Mouse (Mus musculus): ENCODE data around the gene Mdh1b. TPM values are rescaled to one million over a fixed set of nuclear protein-coding genes. Genes with fewer than 3 reads are reported as not detected.

Gene Mdh1b
- polyA plus RNA-seq (2015; fragmentation: Nextera tagmentation; extraction: Ambion mirVana): 1.7 and 3.2 TPM in 2 replicates

- peak; percentile 98 for ATAC-seq
- under 1% methylated on average over 31 of the region's 31 CpGs for WGBS
- Histone ChIP-seq H3K4me1 (ENCODE audit: insufficient read depth, low read depth, low read length) (peaks cover 3% of the 10 kb centered on the region; the same call in 1 of the 2 replicates), H3K27ac (ENCODE audit: low read length) (no peak within 1 kb of the TSS), H3K27me3 (replicated peaks; ENCODE audit: insufficient read depth, low read length) (no peaks in the 10 kb centered on the region), H3K36me3 (ENCODE audit: insufficient read depth, low read length) (no peaks in the 10 kb centered on the region), H3K9me3 (ENCODE audit: low read length) (no peaks in the 10 kb centered on the region), H3K4me2 (replicated peaks; ENCODE audit: low read depth, low read length) (peak within 1 kb of the TSS; percentile 65), H3K9ac (replicated peaks; ENCODE audit: low read depth) (peak within 1 kb of the TSS; percentile 50; the same call in 1 of the 2 replicates), H3K4me3 (ENCODE audit: low read depth, low read length) (peak within 1 kb of the TSS; percentile 61)
- DNase-seq (ENCODE audit: low spot score): peak; percentile 95
- TF ChIP-seq CTCF (IDR thresholded peaks at IDR 0.05) (no peak), EP300 (IDR thresholded peaks at IDR 0.05) (no peak)
Observed at GRCm38 (mm10) chr1:63730240-63730771, at the start of gene Mdh1b, which contains the start of gene Fastkd2. TSS of gene Mdh1b (minus strand) at chr1:63730318. TSS of gene Fastkd2 (plus strand) at chr1:63730614.

- Histone ChIP-seq H3K4me2 (replicated peaks; ENCODE audit: low read depth, low read length) (no peak overlapping the region), H3K27ac (ENCODE audit: low read length) (no peak overlapping the region), H3K27me3 (replicated peaks; ENCODE audit: insufficient read depth, low read length) (no peaks in the 10 kb centered on the region), H3K4me1 (ENCODE audit: insufficient read depth, low read depth, low read length) (no peaks in the 10 kb centered on the region), H3K9me3 (ENCODE audit: low read length) (no peaks in the 10 kb centered on the region), H3K4me3 (ENCODE audit: low read depth, low read length) (no peak overlapping the region), H3K36me3 (ENCODE audit: insufficient read depth, low read length) (no peaks in the 10 kb centered on the region), H3K9ac (replicated peaks; ENCODE audit: low read depth) (no peak overlapping the region)
- 53% methylated on average over 4 of the region's 4 CpGs for WGBS
- ATAC-seq (no peak), DNase-seq (ENCODE audit: low spot score) (no peak)
- TF ChIP-seq CTCF (IDR thresholded peaks at IDR 0.05) (no peak), EP300 (IDR thresholded peaks at IDR 0.05) (no peak)
Observed at GRCm38 (mm10) chr1:63776902-63777630, 46.9 kb upstream of the Mdh1b start.

- Histone ChIP-seq H3K9ac (replicated peaks; ENCODE audit: low read depth) (no peak overlapping the region), H3K4me2 (replicated peaks; ENCODE audit: low read depth, low read length) (no peak overlapping the region), H3K27me3 (replicated peaks; ENCODE audit: insufficient read depth, low read length) (no peaks in the 10 kb centered on the region), H3K9me3 (ENCODE audit: low read length) (no peaks in the 10 kb centered on the region), H3K4me1 (ENCODE audit: insufficient read depth, low read depth, low read length) (no peaks in the 10 kb centered on the region), H3K36me3 (ENCODE audit: insufficient read depth, low read length) (no peaks in the 10 kb centered on the region), H3K4me3 (ENCODE audit: low read depth, low read length) (no peak overlapping the region), H3K27ac (ENCODE audit: low read length) (no peak overlapping the region)
- ATAC-seq: no peak
- TF ChIP-seq EP300 (IDR thresholded peaks at IDR 0.05): no peak
- no peak for TF ChIP-seq CTCF (IDR thresholded peaks at IDR 0.05)
- WGBS: 38% methylated on average over 1 of the region's 1 CpGs
- no peak for DNase-seq (ENCODE audit: low spot score)
Observed at GRCm38 (mm10) chr1:63776396-63776795, 46.3 kb upstream of the Mdh1b start.

- no peak overlapping the region for H3K27ac ChIP-seq (ENCODE audit: low read length)
- no peak for DNase-seq (ENCODE audit: low spot score)
- H3K4me2 ChIP-seq (replicated peaks; ENCODE audit: low read depth, low read length): no peak overlapping the region
- TF ChIP-seq CTCF (IDR thresholded peaks at IDR 0.05): no peak
- no peak for TF ChIP-seq EP300 (IDR thresholded peaks at IDR 0.05)
- ATAC-seq: no peak
- H3K4me1 ChIP-seq (ENCODE audit: insufficient read depth, low read depth, low read length): no peaks in the 10 kb centered on the region
- no peak overlapping the region for H3K9ac ChIP-seq (replicated peaks; ENCODE audit: low read depth)
- H3K36me3 ChIP-seq (ENCODE audit: insufficient read depth, low read length): no peaks in the 10 kb centered on the region
- no peaks in the 10 kb centered on the region for H3K27me3 ChIP-seq (replicated peaks; ENCODE audit: insufficient read depth, low read length)
- 40% methylated on average over 7 of the region's 7 CpGs for WGBS
- no peak overlapping the region for H3K4me3 ChIP-seq (ENCODE audit: low read depth, low read length)
- H3K9me3 ChIP-seq (ENCODE audit: low read length): no peaks in the 10 kb centered on the region
Observed at GRCm38 (mm10) chr1:63770309-63770708, 40.2 kb upstream of the Mdh1b start.

- Histone ChIP-seq H3K4me2 (replicated peaks; ENCODE audit: low read depth, low read length) (no peak within 1 kb of the TSS), H3K4me3 (ENCODE audit: low read depth, low read length) (no peak within 1 kb of the TSS), H3K27ac (ENCODE audit: low read length) (no peak within 1 kb of the TSS), H3K9me3 (ENCODE audit: low read length) (no peaks in the 10 kb centered on the region), H3K4me1 (ENCODE audit: insufficient read depth, low read depth, low read length) (no peaks in the 10 kb centered on the region), H3K36me3 (ENCODE audit: insufficient read depth, low read length) (no peaks in the 10 kb centered on the region), H3K9ac (replicated peaks; ENCODE audit: low read depth) (no peak within 1 kb of the TSS), H3K27me3 (replicated peaks; ENCODE audit: insufficient read depth, low read length) (no peaks in the 10 kb centered on the region)
- TF ChIP-seq EP300 (IDR thresholded peaks at IDR 0.05) (no peak), CTCF (IDR thresholded peaks at IDR 0.05) (no peak)
- 66% methylated on average over 5 of the region's 5 CpGs for WGBS
- ATAC-seq (no peak), DNase-seq (ENCODE audit: low spot score) (no peak)
Observed at GRCm38 (mm10) chr1:63769167-63769566, 39.0 kb upstream of the Mdh1b start, which contains the start of gene 4933402D24Rik. TSS of gene 4933402D24Rik (minus strand) at chr1:63769267.

GRCm38 (mm10) chr1:63768112-63768511, 38.0 kb upstream of the Mdh1b start:
- Histone ChIP-seq H3K4me1 (ENCODE audit: insufficient read depth, low read depth, low read length) (no peaks in the 10 kb centered on the region), H3K27ac (ENCODE audit: low read length) (no peak overlapping the region), H3K4me2 (replicated peaks; ENCODE audit: low read depth, low read length) (no peak overlapping the region), H3K4me3 (ENCODE audit: low read depth, low read length) (no peak overlapping the region), H3K9me3 (ENCODE audit: low read length) (no peaks in the 10 kb centered on the region), H3K27me3 (replicated peaks; ENCODE audit: insufficient read depth, low read length) (no peaks in the 10 kb centered on the region), H3K9ac (replicated peaks; ENCODE audit: low read depth) (no peak overlapping the region), H3K36me3 (ENCODE audit: insufficient read depth, low read length) (no peaks in the 10 kb centered on the region)
- no peak for ATAC-seq
- TF ChIP-seq EP300 (IDR thresholded peaks at IDR 0.05): no peak
- TF ChIP-seq CTCF (IDR thresholded peaks at IDR 0.05): no peak
- 35% methylated on average over 8 of the region's 8 CpGs for WGBS
- no peak for DNase-seq (ENCODE audit: low spot score)
